Mouse (Mus musculus): ENCODE results near the gene Lrig3. TPM values are rescaled to one million over a fixed set of nuclear protein-coding genes. Genes with fewer than 3 reads are reported as not detected.

The Lrig3 gene
- polyA plus RNA-seq, 1 experiment = 8.0 TPM

DNA sequence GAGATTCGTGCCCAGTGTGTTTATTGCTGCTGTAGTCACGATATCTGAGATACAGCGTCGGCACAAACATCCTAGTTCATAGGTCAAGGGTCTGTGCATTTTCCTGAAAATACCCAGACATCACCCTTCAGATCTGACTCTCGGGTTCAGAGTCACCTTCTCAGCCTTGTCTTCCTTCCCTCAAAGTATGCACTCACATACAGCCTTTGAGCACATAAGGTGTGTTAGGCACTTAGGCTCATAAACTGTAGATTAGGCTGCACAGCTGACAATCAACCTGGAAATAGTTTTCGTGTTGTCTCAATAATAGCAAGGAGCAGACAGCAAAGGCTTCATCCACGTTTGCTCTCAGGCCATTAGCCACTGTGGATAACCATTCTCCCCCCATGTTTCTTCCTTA, 11.6 kb upstream of the Lrig3 start:
- no peaks in the 10 kb centered on the region for H3K79me2 ChIP-seq (ENCODE audit: control insufficient read depth, insufficient read depth)
- H3ac ChIP-seq (ENCODE audit: control insufficient read depth, insufficient read length, low read depth) = no peak overlapping the region
- TF ChIP-seq MYOD1 (IDR thresholded peaks at IDR 0.05; ENCODE audit: control insufficient read depth, insufficient read length, low read depth) = no peak
- TF ChIP-seq FOSL1 (IDR thresholded peaks at IDR 0.05; ENCODE audit: insufficient read depth, low read length, poor library complexity, severe bottlenecking) = no peak
- TF ChIP-seq MYOG (IDR thresholded peaks at IDR 0.05; ENCODE audit: control insufficient read depth, extremely low read depth, insufficient read length) = no peak
- no peak for TF ChIP-seq USF1 (IDR thresholded peaks at IDR 0.05; ENCODE audit: low read depth)
- no peak for TF ChIP-seq CTCF (IDR thresholded peaks at IDR 0.05; ENCODE audit: control insufficient read depth, insufficient read depth, insufficient read length)
- no peak for TF ChIP-seq MAX (IDR thresholded peaks at IDR 0.05)
- TF ChIP-seq CEBPB (IDR thresholded peaks at IDR 0.05; ENCODE audit: low read depth) = no peak
- H3K27me3 ChIP-seq (ENCODE audit: control insufficient read depth, insufficient read depth, insufficient read length) = no peaks in the 10 kb centered on the region
- no peak overlapping the region for H3K4me3 ChIP-seq (ENCODE audit: insufficient read depth, poor library complexity, severe bottlenecking)
- H3K79me3 ChIP-seq (ENCODE audit: low read depth) = no peaks in the 10 kb centered on the region
- no peaks in the 10 kb centered on the region for H3K36me3 ChIP-seq (ENCODE audit: control insufficient read depth, insufficient read depth)

- no peak overlapping the region for H3K4me3 ChIP-seq (ENCODE audit: insufficient read depth, poor library complexity, severe bottlenecking)
- H3K36me3 ChIP-seq (ENCODE audit: control insufficient read depth, insufficient read depth) = no peaks in the 10 kb centered on the region
- H3K27me3 ChIP-seq (ENCODE audit: control insufficient read depth, insufficient read depth, insufficient read length) = no peaks in the 10 kb centered on the region
- H3K79me3 ChIP-seq (ENCODE audit: low read depth) = no peaks in the 10 kb centered on the region
- no peak for TF ChIP-seq MAX (IDR thresholded peaks at IDR 0.05)
- no peak for TF ChIP-seq MYOG (IDR thresholded peaks at IDR 0.05; ENCODE audit: control insufficient read depth, extremely low read depth, insufficient read length)
- TF ChIP-seq CTCF (IDR thresholded peaks at IDR 0.05; ENCODE audit: control insufficient read depth, insufficient read depth, insufficient read length) = no peak
- TF ChIP-seq USF1 (IDR thresholded peaks at IDR 0.05; ENCODE audit: low read depth) = no peak
- TF ChIP-seq FOSL1 (IDR thresholded peaks at IDR 0.05; ENCODE audit: insufficient read depth, low read length, poor library complexity, severe bottlenecking) = no peak
- no peak for TF ChIP-seq MYOD1 (IDR thresholded peaks at IDR 0.05; ENCODE audit: control insufficient read depth, insufficient read length, low read depth)
- TF ChIP-seq CEBPB (IDR thresholded peaks at IDR 0.05; ENCODE audit: low read depth) = no peak
- H3K79me2 ChIP-seq (ENCODE audit: control insufficient read depth, insufficient read depth) = no peaks in the 10 kb centered on the region
- no peak overlapping the region for H3ac ChIP-seq (ENCODE audit: control insufficient read depth, insufficient read length, low read depth)
Observed at GRCm38 (mm10) chr10:125954747-125955530, 11.0 kb upstream of the Lrig3 start.

- no peaks in the 10 kb centered on the region for H3K27me3 ChIP-seq (ENCODE audit: control insufficient read depth, insufficient read depth, insufficient read length)
Observed at GRCm38 (mm10) chr10:125961411-125962107, 4.4 kb upstream of the Lrig3 start.

GRCm38 (mm10) chr10:125964709-125965108, 1.3 kb upstream of the Lrig3 start:
- no peak overlapping the region for H3K4me3 ChIP-seq (ENCODE audit: insufficient read depth, poor library complexity, severe bottlenecking)
- no peaks in the 10 kb centered on the region for H3K27me3 ChIP-seq (ENCODE audit: control insufficient read depth, insufficient read depth, insufficient read length)
- H3K36me3 ChIP-seq (ENCODE audit: control insufficient read depth, insufficient read depth) = no peaks in the 10 kb centered on the region
- peaks cover 24% of the 10 kb centered on the region for H3K79me3 ChIP-seq (ENCODE audit: low read depth)
- peaks cover 38% of the 10 kb centered on the region for H3K79me2 ChIP-seq (ENCODE audit: control insufficient read depth, insufficient read depth)
- TF ChIP-seq CTCF (IDR thresholded peaks at IDR 0.05; ENCODE audit: control insufficient read depth, insufficient read depth, insufficient read length) (no peak), FOSL1 (IDR thresholded peaks at IDR 0.05; ENCODE audit: insufficient read depth, low read length, poor library complexity, severe bottlenecking) (no peak), CEBPB (IDR thresholded peaks at IDR 0.05; ENCODE audit: low read depth) (no peak), MAX (IDR thresholded peaks at IDR 0.05) (no peak), MYOD1 (IDR thresholded peaks at IDR 0.05; ENCODE audit: control insufficient read depth, insufficient read length, low read depth) (no peak), USF1 (IDR thresholded peaks at IDR 0.05; ENCODE audit: low read depth) (no peak), MYOG (IDR thresholded peaks at IDR 0.05; ENCODE audit: control insufficient read depth, extremely low read depth, insufficient read length) (no peak)
- H3ac ChIP-seq (ENCODE audit: control insufficient read depth, insufficient read length, low read depth) = no peak overlapping the region

More at GRCm38 (mm10) chr10:125961411-125962107, 4.4 kb upstream of the Lrig3 start:
- TF ChIP-seq CEBPB (IDR thresholded peaks at IDR 0.05; ENCODE audit: low read depth) (no peak), CTCF (IDR thresholded peaks at IDR 0.05; ENCODE audit: control insufficient read depth, insufficient read depth, insufficient read length) (no peak), MAX (IDR thresholded peaks at IDR 0.05) (no peak), USF1 (IDR thresholded peaks at IDR 0.05; ENCODE audit: low read depth) (no peak), FOSL1 (IDR thresholded peaks at IDR 0.05; ENCODE audit: insufficient read depth, low read length, poor library complexity, severe bottlenecking) (no peak), MYOG (IDR thresholded peaks at IDR 0.05; ENCODE audit: control insufficient read depth, extremely low read depth, insufficient read length) (no peak), MYOD1 (IDR thresholded peaks at IDR 0.05; ENCODE audit: control insufficient read depth, insufficient read length, low read depth) (no peak)
- H3K4me3 ChIP-seq (ENCODE audit: insufficient read depth, poor library complexity, severe bottlenecking) = no peak overlapping the region
- H3ac ChIP-seq (ENCODE audit: control insufficient read depth, insufficient read length, low read depth) = no peak overlapping the region
- no peaks in the 10 kb centered on the region for H3K36me3 ChIP-seq (ENCODE audit: control insufficient read depth, insufficient read depth)
- H3K79me3 ChIP-seq (ENCODE audit: low read depth) = no peaks in the 10 kb centered on the region
- peaks cover 7% of the 10 kb centered on the region for H3K79me2 ChIP-seq (ENCODE audit: control insufficient read depth, insufficient read depth)

GRCm38 (mm10) chr10:125966481-125967251, 698 bp downstream of the Lrig3 start:
- Histone ChIP-seq H3K79me3 (ENCODE audit: low read depth) (peaks cover 41% of the 10 kb centered on the region), H3K27me3 (ENCODE audit: control insufficient read depth, insufficient read depth, insufficient read length) (no peaks in the 10 kb centered on the region), H3K79me2 (ENCODE audit: control insufficient read depth, insufficient read depth) (peaks cover 58% of the 10 kb centered on the region), H3K4me3 (ENCODE audit: insufficient read depth, poor library complexity, severe bottlenecking) (peak overlapping the region; percentile 74), H3K36me3 (ENCODE audit: control insufficient read depth, insufficient read depth) (no peaks in the 10 kb centered on the region), H3ac (ENCODE audit: control insufficient read depth, insufficient read length, low read depth) (peak overlapping the region; percentile 93)
- TF ChIP-seq MYOG (IDR thresholded peaks at IDR 0.05; ENCODE audit: control insufficient read depth, extremely low read depth, insufficient read length) (no peak), USF1 (IDR thresholded peaks at IDR 0.05; ENCODE audit: low read depth) (no peak), MYOD1 (IDR thresholded peaks at IDR 0.05; ENCODE audit: control insufficient read depth, insufficient read length, low read depth) (no peak), MAX (IDR thresholded peaks at IDR 0.05) (no peak), FOSL1 (IDR thresholded peaks at IDR 0.05; ENCODE audit: insufficient read depth, low read length, poor library complexity, severe bottlenecking) (no peak), CTCF (IDR thresholded peaks at IDR 0.05; ENCODE audit: control insufficient read depth, insufficient read depth, insufficient read length) (no peak), CEBPB (IDR thresholded peaks at IDR 0.05; ENCODE audit: low read depth) (no peak)
